17 mouse cellular contexts compared by ENCODE assay signal in the genomic region with DNA sequence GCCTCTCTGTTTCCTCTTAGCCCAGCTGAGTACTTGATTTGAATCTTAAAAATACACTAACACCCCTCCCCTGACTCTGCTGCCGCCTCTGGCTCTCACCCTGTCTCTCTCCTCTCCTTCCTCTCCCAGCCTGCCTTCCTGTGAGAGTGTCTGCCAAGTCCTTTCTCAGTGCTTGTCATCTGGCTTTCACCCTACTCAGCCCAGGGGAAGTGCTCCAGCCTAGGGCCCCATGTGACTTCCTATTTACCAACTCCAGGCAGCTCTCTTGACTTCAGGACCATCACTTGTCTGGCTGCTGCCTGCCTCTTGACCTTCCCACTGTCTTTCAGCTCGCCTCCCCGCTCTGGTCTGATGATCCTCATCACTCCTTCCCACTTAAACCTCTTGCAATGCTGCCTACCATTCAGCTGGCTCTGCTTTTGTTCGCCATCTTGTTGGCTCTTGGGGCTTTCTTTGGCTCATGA. TPM values are rescaled to one million over a fixed set of nuclear protein-coding genes. Genes with fewer than 3 reads are reported as not detected.
DNase-seq lines count a peak whose midpoint lies in the region; ATAC-seq and TF ChIP-seq lines count a peak whose summit lies in the region.
"Had no signal": no experiment of that assay in that cellular context is flagged by ENCODE, and none has a peak within 500 bp of the region (broad histone marks: within the 10 kb centered on the region; RNA-seq: fewer than 3 reads in every experiment).

No protein-coding gene starts in this region.

- no peaks in the 10 kb centered on the region for H3K9me3 ChIP-seq in forebrain, embryonic 16.5 days (ENCODE audit: control insufficient read depth, low read length)
- H3K9me3 ChIP-seq in forebrain, embryonic 11.5 days (ENCODE audit: control insufficient read depth, low read length): no peaks in the 10 kb centered on the region
- H3K9me3 ChIP-seq in hindbrain, embryonic 16.5 days (ENCODE audit: control insufficient read depth, low read length): no peaks in the 10 kb centered on the region
- H3K9me3 ChIP-seq in hindbrain, embryonic 12.5 days (replicated peaks): no peaks in the 10 kb centered on the region
- H3K9me3 ChIP-seq in intestine, postnatal 0 days (ENCODE audit: control insufficient read depth): no peaks in the 10 kb centered on the region
- H3K9me3 ChIP-seq: embryonic facial prominence, embryonic 10.5 days; limb, embryonic 13.5 days; liver, embryonic 15.5 days had no signal

- no peak overlapping the region for H3K4me2 ChIP-seq in forebrain, embryonic 16.5 days (ENCODE audit: low read length)
- no peak overlapping the region for H3K4me2 ChIP-seq in forebrain, embryonic 11.5 days (ENCODE audit: low read depth, low read length, severe bottlenecking)
- H3K4me2 ChIP-seq in hindbrain, embryonic 16.5 days (ENCODE audit: low read length): no peak overlapping the region
- H3K4me2 ChIP-seq in hindbrain, embryonic 12.5 days (replicated peaks): no peak overlapping the region
- H3K4me2 ChIP-seq in intestine, postnatal 0 days (replicated peaks; ENCODE audit: low read depth): no peak overlapping the region
- H3K4me2 ChIP-seq: limb, embryonic 13.5 days; liver, embryonic 15.5 days; midbrain, embryonic 11.5 days had no signal

- H3K9ac ChIP-seq in forebrain, embryonic 16.5 days (replicated peaks; ENCODE audit: low read depth, low read length): no peak overlapping the region
- no peak overlapping the region for H3K9ac ChIP-seq in forebrain, embryonic 11.5 days (ENCODE audit: low read length)
- no peak overlapping the region for H3K9ac ChIP-seq in hindbrain, embryonic 16.5 days (ENCODE audit: low read depth, low read length)
- no peak overlapping the region for H3K9ac ChIP-seq in hindbrain, embryonic 12.5 days
- H3K9ac ChIP-seq in intestine, postnatal 0 days (ENCODE audit: low read depth, low read length): no peak overlapping the region
- H3K9ac ChIP-seq: limb, embryonic 13.5 days; liver, embryonic 15.5 days had no signal

- 57% methylated on average over 4 of the region's 4 CpGs for WGBS in forebrain, embryonic 16.5 days
- 89% methylated on average over 4 of the region's 4 CpGs for WGBS in forebrain, embryonic 11.5 days
- WGBS in hindbrain, embryonic 16.5 days: 75% methylated on average over 4 of the region's 4 CpGs
- 69% methylated on average over 4 of the region's 4 CpGs for WGBS in hindbrain, embryonic 12.5 days
- WGBS in intestine, postnatal 0 days: 65% methylated on average over 4 of the region's 4 CpGs

- DNase-seq in forebrain, embryonic 11.5 days (ENCODE audit: low spot score): no peak
- peak; percentile 68 for DNase-seq in right cerebral cortex, adult 18-20 months
- DNase-seq in right cerebral cortex, postnatal 36 days (ENCODE audit: low spot score in 2 of 2): no peak
- peak; percentile 25 for DNase-seq in right cerebral cortex, postnatal 25 days
- DNase-seq: heart, postnatal 4 days; kidney, adult 18-20 months; kidney, postnatal 14 days had no signal

- no peak overlapping the region for H3K4me3 ChIP-seq in forebrain, embryonic 16.5 days (replicated peaks; ENCODE audit: low read length)
- H3K4me3 ChIP-seq in forebrain, embryonic 11.5 days (ENCODE audit: low read depth, low read length): no peak overlapping the region
- H3K4me3 ChIP-seq in hindbrain, embryonic 16.5 days (ENCODE audit: low read length): no peak overlapping the region
- no peak overlapping the region for H3K4me3 ChIP-seq in hindbrain, embryonic 12.5 days
- H3K4me3 ChIP-seq in intestine, postnatal 0 days (ENCODE audit: low read depth, low read length): no peak overlapping the region
- H3K4me3 ChIP-seq: embryonic facial prominence, embryonic 10.5 days; erythroblast, embryonic 14.5 days; limb, embryonic 13.5 days; liver, embryonic 15.5 days had no signal

- peak; percentile 79 for ATAC-seq in forebrain, embryonic 16.5 days
- ATAC-seq in forebrain, embryonic 11.5 days (replicated peaks; ENCODE audit: low FRiP score): no peak
- ATAC-seq in hindbrain, embryonic 16.5 days: peak; percentile 92
- ATAC-seq in hindbrain, embryonic 12.5 days (ENCODE audit: low FRiP score): no peak
- no peak for ATAC-seq in intestine, postnatal 0 days

- H3K27me3 ChIP-seq in forebrain, embryonic 16.5 days (replicated peaks; ENCODE audit: control insufficient read depth, insufficient read depth, low read length): no peaks in the 10 kb centered on the region
- no peaks in the 10 kb centered on the region for H3K27me3 ChIP-seq in forebrain, embryonic 11.5 days (ENCODE audit: control insufficient read depth, insufficient read depth, low read length)
- H3K27me3 ChIP-seq in hindbrain, embryonic 16.5 days (replicated peaks; ENCODE audit: control insufficient read depth, insufficient read depth, low read length): no peaks in the 10 kb centered on the region
- no peaks in the 10 kb centered on the region for H3K27me3 ChIP-seq in hindbrain, embryonic 12.5 days
- H3K27me3 ChIP-seq in intestine, postnatal 0 days (replicated peaks; ENCODE audit: control insufficient read depth, insufficient read depth, low read length): no peaks in the 10 kb centered on the region
- H3K27me3 ChIP-seq: liver, embryonic 15.5 days had no signal

- no peak for TF ChIP-seq CTCF in intestine, postnatal 0 days (IDR thresholded peaks at IDR 0.05; ENCODE audit: low read depth)

- peaks cover 14% of the 10 kb centered on the region for H3K4me1 ChIP-seq in forebrain, embryonic 16.5 days (replicated peaks; ENCODE audit: control insufficient read depth, insufficient read depth, low read length)
- no peaks in the 10 kb centered on the region for H3K4me1 ChIP-seq in forebrain, embryonic 11.5 days (replicated peaks; ENCODE audit: control insufficient read depth, insufficient read depth, low read length)
- H3K4me1 ChIP-seq in hindbrain, embryonic 16.5 days (ENCODE audit: control insufficient read depth, insufficient read depth, low read depth, low read length): no peaks in the 10 kb centered on the region; the same call in 1 of the 2 replicates
- no peaks in the 10 kb centered on the region for H3K4me1 ChIP-seq in hindbrain, embryonic 12.5 days
- H3K4me1 ChIP-seq in intestine, postnatal 0 days (replicated peaks; ENCODE audit: control insufficient read depth, insufficient read depth, low read length): no peaks in the 10 kb centered on the region
- H3K4me1 ChIP-seq: embryonic facial prominence, embryonic 10.5 days; limb, embryonic 13.5 days; liver, embryonic 15.5 days had no signal

- no peak overlapping the region; the same call in 1 of the 2 replicates for H3K27ac ChIP-seq in forebrain, embryonic 16.5 days (ENCODE audit: low read length)
- H3K27ac ChIP-seq in forebrain, embryonic 11.5 days (ENCODE audit: low read depth, low read length): no peak overlapping the region
- peak overlapping the region; percentile 32; the same call in 1 of the 2 replicates for H3K27ac ChIP-seq in hindbrain, embryonic 16.5 days (ENCODE audit: low read depth, low read length)
- no peak overlapping the region for H3K27ac ChIP-seq in hindbrain, embryonic 12.5 days
- H3K27ac ChIP-seq in intestine, postnatal 0 days (ENCODE audit: low read depth, low read length): no peak overlapping the region
- H3K27ac ChIP-seq: embryonic facial prominence, embryonic 10.5 days; limb, embryonic 13.5 days; liver, embryonic 15.5 days had no signal

- no peaks in the 10 kb centered on the region for H3K36me3 ChIP-seq in forebrain, embryonic 16.5 days (ENCODE audit: control insufficient read depth, insufficient read depth)
- no peaks in the 10 kb centered on the region for H3K36me3 ChIP-seq in forebrain, embryonic 11.5 days (ENCODE audit: control insufficient read depth, insufficient read depth, low read length)
- no peaks in the 10 kb centered on the region for H3K36me3 ChIP-seq in hindbrain, embryonic 16.5 days (ENCODE audit: control insufficient read depth, insufficient read depth, low read length)
- no peaks in the 10 kb centered on the region for H3K36me3 ChIP-seq in hindbrain, embryonic 12.5 days
- no peaks in the 10 kb centered on the region for H3K36me3 ChIP-seq in intestine, postnatal 0 days (ENCODE audit: control insufficient read depth, insufficient read depth)
- H3K36me3 ChIP-seq: embryonic facial prominence, embryonic 10.5 days; limb, embryonic 13.5 days; liver, embryonic 15.5 days had no signal

RNA-seq across cellular contexts. Expression of a gene that starts 15.0 kb away (rescaled TPM):
- polyA plus RNA-seq in forebrain, embryonic 16.5 days (2015; fragmentation: Nextera tagmentation; extraction: Ambion mirVana): 7.6 and 11.2 TPM in 2 replicates
- polyA plus RNA-seq in forebrain, embryonic 11.5 days (2014; fragmentation: Nextera tagmentation; extraction: Ambion mirVana): 1.3 and 1.6 TPM in 2 replicates
- polyA plus RNA-seq in hindbrain, embryonic 16.5 days (2015; fragmentation: Nextera tagmentation; extraction: Ambion mirVana): 9.9 and 11.2 TPM in 2 replicates
- polyA plus RNA-seq in hindbrain, embryonic 12.5 days (2016; fragmentation: Nextera tagmentation; extraction: Ambion mirVana): 4.9 and 5.4 TPM in 2 replicates
- 0.05 and 0.14 TPM in 2 replicates for polyA plus RNA-seq in intestine, postnatal 0 days (2015; fragmentation: Nextera tagmentation; extraction: Ambion mirVana)
- polyA plus RNA-seq: erythroblast, embryonic 14.5 days had no signal

RNA-seq across cellular contexts. Expression of a gene that starts 31.9 kb away (rescaled TPM):
- 0.37 and 0.58 TPM in 2 replicates for polyA plus RNA-seq in forebrain, embryonic 16.5 days (2015; fragmentation: Nextera tagmentation; extraction: Ambion mirVana)
- 0.13 and 0.27 TPM in 2 replicates for polyA plus RNA-seq in forebrain, embryonic 11.5 days (2014; fragmentation: Nextera tagmentation; extraction: Ambion mirVana)
- 1.5 and 2.1 TPM in 2 replicates for polyA plus RNA-seq in hindbrain, embryonic 16.5 days (2015; fragmentation: Nextera tagmentation; extraction: Ambion mirVana)
- 0.53 and 0.55 TPM in 2 replicates for polyA plus RNA-seq in hindbrain, embryonic 12.5 days (2016; fragmentation: Nextera tagmentation; extraction: Ambion mirVana)
- not detected in 2 replicates for polyA plus RNA-seq in intestine, postnatal 0 days (2015; fragmentation: Nextera tagmentation; extraction: Ambion mirVana)
- polyA plus RNA-seq: erythroblast, embryonic 14.5 days; limb, embryonic 13.5 days; liver, embryonic 15.5 days; stomach, embryonic 14.5 days had no signal

Comparison
In these comparisons a context has a peak if more than half of its experiments do, and no peak if none do; other contexts are left out.
1. ATAC-seq: peak in forebrain, embryonic 16.5 days (single experiment) and hindbrain, embryonic 16.5 days (single experiment); none in forebrain, embryonic 11.5 days (single experiment), hindbrain, embryonic 12.5 days (single experiment) and intestine, postnatal 0 days (single experiment).
2. DNase-seq: peak in right cerebral cortex, adult 18-20 months (single experiment) and right cerebral cortex, postnatal 25 days (single experiment); none in forebrain, embryonic 11.5 days (single experiment) and right cerebral cortex, postnatal 36 days (0 of 2).